Mouse (Mus musculus) spleen, adult 2 months (tissue): Measurements from ENCODE around the gene Dnajb7.

Experiments used
- CTCF ChIP-seq: fragments of 200-500 bp; IDR thresholded peaks from 2 replicates; pipeline ENCODE4 v1.5.1; 2011; ENCODE audit warnings: mild to moderate bottlenecking, inconsistent platforms; ENCODE audit not compliant: insufficient read depth, insufficient read length, insufficient replicate concordance; ENCODE audit errors: extremely low read depth
- POLR2A ChIP-seq: fragments of 200-500 bp; IDR thresholded peaks from 2 replicates; pipeline ENCODE4 v1.6.1; 2011; ENCODE audit warnings: low read depth, low read length, inconsistent platforms

GRCm38 (mm10) chr15:81366241-81366640 is 41.9 kb downstream of the Dnajb7 start:
- no peak for TF ChIP-seq POLR2A
- no peak for TF ChIP-seq CTCF
